Mouse (Mus musculus) embryonic facial prominence, embryonic 11.5 days (tissue): ENCODE measurements around the gene Rcc1. TPM values are rescaled to one million over a fixed set of nuclear protein-coding genes. Genes with fewer than 3 reads are reported as not detected.

ENCODE experiments used
- ATAC-seq: fragments of 200-750 bp; cut with Nextera tagmentation; replicated peaks from 2 replicates; pipeline ENCODE4 v1.8.0; 2017; ENCODE audit warnings: low read depth; ENCODE audit not compliant: insufficient number of reproducible peaks, low FRiP score, low TSS enrichment
- DNase-seq: peaks from one replicate; pipeline ENCODE4 v3.0.0-alpha.2; 2015; ENCODE audit warnings: low spot score
- H3K27ac ChIP-seq: fragments of 300-500 bp; sonication (generic); replicated peaks from 2 replicates; pipeline ENCODE4 v1.5.1; 2014; ENCODE audit warnings: mild to moderate bottlenecking, low read depth, low read length, control low read depth
- H3K27me3 ChIP-seq: fragments of 300-500 bp; sonication (generic); 2 replicates; pipeline ENCODE4 v1.6.1; 2014; ENCODE audit warnings: mild to moderate bottlenecking, low read length, moderate library complexity, mixed read lengths; ENCODE audit not compliant: control insufficient read depth, insufficient read depth
- H3K36me3 ChIP-seq: fragments of 300-500 bp; sonication (generic); replicated peaks from 2 replicates; pipeline ENCODE4 v1.6.1; 2014; ENCODE audit warnings: low read depth, mild to moderate bottlenecking, low read length, moderate library complexity, mixed read lengths; ENCODE audit not compliant: control insufficient read depth, insufficient read depth
- H3K4me1 ChIP-seq: fragments of 300-500 bp; sonication (generic); 2 replicates; pipeline ENCODE4 v1.6.1; 2014; ENCODE audit warnings: low read length, mixed read lengths; ENCODE audit not compliant: control insufficient read depth, insufficient read depth
- H3K4me2 ChIP-seq: fragments of 300-500 bp; sonication (generic); 2 replicates; pipeline ENCODE4 v1.6.1; 2014; ENCODE audit warnings: low read depth, mild to moderate bottlenecking, control low read depth, low read length, moderate library complexity
- H3K4me3 ChIP-seq: fragments of 300-500 bp; sonication (generic); 2 replicates; pipeline ENCODE4 v1.5.1; 2014; ENCODE audit warnings: low read depth, low read length, control low read depth
- H3K9ac ChIP-seq: fragments of 300-500 bp; sonication (generic); replicated peaks from 2 replicates; pipeline ENCODE4 v1.6.1; 2014; ENCODE audit warnings: mild to moderate bottlenecking, control low read depth, low read length
- H3K9me3 ChIP-seq: fragments of 300-500 bp; sonication (generic); replicated peaks from 2 replicates; pipeline ENCODE4 v1.6.1; 2016; ENCODE audit warnings: mild to moderate bottlenecking, low read length, inconsistent platforms, mixed read lengths; ENCODE audit not compliant: control insufficient read depth
- WGBS: fragments of 180-500 bp; shearing (Covaris S2); extraction: QIAGEN DNeasy Blood & Tissue Kit; methylation state at CpG from one replicate; pipeline ENCODE4 v1.1.7; 2014; 5-methylcytosine and 5-hydroxymethylcytosine counted together
- polyA plus RNA-seq: library from polyadenylated mRNA; unstranded; fragments of >200 nt; fragmentation: Nextera tagmentation; extraction: Ambion mirVana; gene quantifications from 2 replicates; pipeline ENCODE4 v1.2.1, GENCODE M21; 2014

Gene Rcc1
- polyA plus RNA-seq, 1 experiment from 2014 or later: 60.6 TPM

- Histone ChIP-seq H3K9ac (no peak overlapping the region), H3K4me1 (no peaks in the 10 kb centered on the region), H3K4me3 (no peak overlapping the region), H3K27ac (no peak overlapping the region), H3K4me2 (no peak overlapping the region), H3K27me3 (no peaks in the 10 kb centered on the region), H3K36me3 (peaks cover 7% of the 10 kb centered on the region; the same call in 1 of the 2 replicates), H3K9me3 (no peaks in the 10 kb centered on the region)
- ATAC-seq: no peak
- WGBS: 92% methylated on average over 18 of the region's 18 CpGs
- no peak for DNase-seq
Measured at GRCm38 (mm10) chr4:132367480-132368201, 14.2 kb upstream of the Rcc1 start.

- no peak overlapping the region for H3K27ac ChIP-seq
- 73% methylated on average over 13 of the region's 13 CpGs for WGBS
- no peak overlapping the region for H3K4me3 ChIP-seq
- no peaks in the 10 kb centered on the region for H3K4me1 ChIP-seq
- no peaks in the 10 kb centered on the region for H3K9me3 ChIP-seq
- no peaks in the 10 kb centered on the region for H3K27me3 ChIP-seq
- ATAC-seq (no peak), DNase-seq (peak; percentile 23)
- no peak overlapping the region for H3K9ac ChIP-seq
- peaks cover 7% of the 10 kb centered on the region for H3K36me3 ChIP-seq
- H3K4me2 ChIP-seq: no peak overlapping the region
Measured at GRCm38 (mm10) chr4:132365450-132366060, 12.2 kb upstream of the Rcc1 start.

- Histone ChIP-seq H3K4me3 (no peak overlapping the region), H3K4me1 (no peaks in the 10 kb centered on the region), H3K9me3 (no peaks in the 10 kb centered on the region), H3K4me2 (no peak overlapping the region), H3K9ac (no peak overlapping the region), H3K27ac (no peak overlapping the region), H3K27me3 (no peaks in the 10 kb centered on the region), H3K36me3 (peaks cover 7% of the 10 kb centered on the region)
- DNase-seq (no peak), ATAC-seq (no peak)
- WGBS: 96% methylated on average over 11 of the region's 11 CpGs
Measured at GRCm38 (mm10) chr4:132363487-132363886, 10.1 kb upstream of the Rcc1 start.

GRCm38 (mm10) chr4:132359510-132359909 is 6.1 kb upstream of the Rcc1 start:
- Histone ChIP-seq H3K9ac (no peak overlapping the region), H3K4me3 (no peak overlapping the region), H3K27ac (no peak overlapping the region), H3K4me1 (no peaks in the 10 kb centered on the region), H3K36me3 (no peaks in the 10 kb centered on the region; the same call in none of the 2 replicates), H3K9me3 (no peaks in the 10 kb centered on the region), H3K27me3 (no peaks in the 10 kb centered on the region), H3K4me2 (no peak overlapping the region)
- DNase-seq (no peak), ATAC-seq (no peak)
- 87% methylated on average over 4 of the region's 4 CpGs for WGBS

GRCm38 (mm10) chr4:132356170-132356569 is 2.8 kb upstream of the Rcc1 start:
- peak; percentile 20 for DNase-seq
- no peak overlapping the region for H3K27ac ChIP-seq
- 42% methylated on average over 12 of the region's 12 CpGs for WGBS

GRCm38 (mm10) chr4:132355403-132355802 is 2.0 kb upstream of the Rcc1 start:
- H3K27ac ChIP-seq: no peak overlapping the region
- H3K27me3 ChIP-seq: no peaks in the 10 kb centered on the region
- no peak overlapping the region for H3K9ac ChIP-seq
- H3K36me3 ChIP-seq: no peaks in the 10 kb centered on the region; the same call in 1 of the 2 replicates
- H3K9me3 ChIP-seq: no peaks in the 10 kb centered on the region
- WGBS: 82% methylated on average over 3 of the region's 3 CpGs
- no peak overlapping the region for H3K4me2 ChIP-seq
- no peak overlapping the region for H3K4me3 ChIP-seq
- no peak for DNase-seq
- ATAC-seq: no peak
- no peaks in the 10 kb centered on the region for H3K4me1 ChIP-seq

More at GRCm38 (mm10) chr4:132356170-132356569, 2.8 kb upstream of the Rcc1 start:
- Histone ChIP-seq H3K27me3 (no peaks in the 10 kb centered on the region), H3K4me2 (no peak overlapping the region), H3K4me3 (no peak overlapping the region), H3K4me1 (no peaks in the 10 kb centered on the region), H3K9me3 (no peaks in the 10 kb centered on the region), H3K36me3 (no peaks in the 10 kb centered on the region), H3K9ac (no peak overlapping the region)
- ATAC-seq: no peak

- H3K9ac ChIP-seq: no peak overlapping the region
- H3K9me3 ChIP-seq: no peaks in the 10 kb centered on the region
- H3K36me3 ChIP-seq: no peaks in the 10 kb centered on the region; the same call in 1 of the 2 replicates
- no peak overlapping the region for H3K4me3 ChIP-seq
- DNase-seq (no peak), ATAC-seq (no peak)
- no peak overlapping the region for H3K27ac ChIP-seq
- H3K27me3 ChIP-seq: no peaks in the 10 kb centered on the region
- H3K4me2 ChIP-seq: no peak overlapping the region
- 91% methylated on average over 4 of the region's 4 CpGs for WGBS
- no peaks in the 10 kb centered on the region for H3K4me1 ChIP-seq
Measured at GRCm38 (mm10) chr4:132354571-132354970, 1.2 kb upstream of the Rcc1 start.

- peak overlapping the region; percentile 88 for H3K9ac ChIP-seq
- H3K9me3 ChIP-seq: no peaks in the 10 kb centered on the region
- H3K4me1 ChIP-seq: no peaks in the 10 kb centered on the region
- no peaks in the 10 kb centered on the region; the same call in 1 of the 2 replicates for H3K36me3 ChIP-seq
- DNase-seq: peak; percentile 10
- H3K4me2 ChIP-seq: peak overlapping the region; percentile 71
- H3K27ac ChIP-seq: peak overlapping the region; percentile 88; the same call in 1 of the 2 replicates
- 0% methylated on average over 14 of the region's 14 CpGs for WGBS
- H3K27me3 ChIP-seq: no peaks in the 10 kb centered on the region
- H3K4me3 ChIP-seq: peak overlapping the region; percentile 67
- no peak for ATAC-seq
Measured at GRCm38 (mm10) chr4:132352739-132353138, 666 bp downstream of the Rcc1 start.
